Mouse (Mus musculus): ENCODE results near the gene Sh2d3c.

DNA sequence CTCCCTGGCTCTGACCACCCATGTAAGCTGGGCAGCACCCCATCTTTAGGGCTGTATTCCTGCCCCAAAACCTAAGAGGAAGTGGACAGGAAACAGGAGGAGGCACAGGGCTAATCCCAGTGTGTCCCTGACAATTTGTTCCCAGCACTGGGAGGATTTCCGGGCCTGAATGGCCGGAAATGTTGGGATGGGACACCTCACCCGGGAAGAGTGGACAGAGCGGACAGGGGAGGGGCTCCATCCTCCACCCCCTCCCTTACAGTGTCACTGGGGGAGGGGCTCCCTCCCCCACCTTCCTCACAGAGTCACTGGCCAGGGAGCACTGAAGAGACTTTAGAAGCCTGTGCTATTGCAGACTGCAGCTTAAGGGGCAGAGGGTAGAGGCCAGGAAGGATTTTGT is 14.1 kb downstream of the Sh2d3c start:
- TF ChIP-seq TCF3 (IDR thresholded peaks at IDR 0.05; ENCODE audit: insufficient read length, low read depth) = no peak
- TF ChIP-seq POLR2A (IDR thresholded peaks at IDR 0.05; ENCODE audit: insufficient read length, low read depth) = no peak
- TF ChIP-seq MAX (IDR thresholded peaks at IDR 0.05; ENCODE audit: low read depth) = no peak
- TF ChIP-seq MYOG (IDR thresholded peaks at IDR 0.05; ENCODE audit: control insufficient read depth in 1 of 3, insufficient read depth in 1 of 3, insufficient read length in 2 of 3, low read depth in 2 of 3) = no peak
- TF ChIP-seq TCF12 (IDR thresholded peaks at IDR 0.05; ENCODE audit: insufficient read depth, poor library complexity, severe bottlenecking) = no peak

All from myocyte (in vitro differentiated cells).